Mouse (Mus musculus) mature B cell (primary cell): ENCODE results near the gene Por.

Experiments used
- in situ Hi-C: fragments of 300-500 bp; cut with MboI; formaldehyde crosslinking; loops from 2 replicates; pipeline ENCODE4 v1.14.3; 2019

Por gene

DNA sequence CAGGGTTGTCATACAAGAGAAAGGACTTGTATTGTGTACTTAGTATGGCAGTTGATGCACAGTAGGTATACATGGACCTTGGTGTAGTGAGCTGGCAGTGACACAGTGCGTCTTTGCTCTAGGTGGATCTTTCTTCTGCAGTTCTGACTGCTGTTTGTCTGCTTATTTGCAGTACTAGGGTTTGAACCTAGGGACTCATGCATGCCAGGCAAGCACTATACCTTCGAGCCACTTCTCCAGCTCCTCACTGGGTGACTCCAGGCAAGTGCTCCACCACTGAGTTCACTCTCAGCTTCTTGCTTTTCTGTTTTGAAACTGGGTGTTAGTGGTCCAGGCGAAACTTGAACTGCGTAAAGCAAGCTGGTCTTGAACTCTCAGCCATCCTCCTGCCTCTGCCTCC lies 31.8 kb downstream of the Por start:
- in situ Hi-C loops, result no loop called here

- in situ Hi-C loops, result no loop called here
These were observed 32.4 kb downstream of the Por start for GRCm38 (mm10) chr5:135702190-135702589.

DNA sequence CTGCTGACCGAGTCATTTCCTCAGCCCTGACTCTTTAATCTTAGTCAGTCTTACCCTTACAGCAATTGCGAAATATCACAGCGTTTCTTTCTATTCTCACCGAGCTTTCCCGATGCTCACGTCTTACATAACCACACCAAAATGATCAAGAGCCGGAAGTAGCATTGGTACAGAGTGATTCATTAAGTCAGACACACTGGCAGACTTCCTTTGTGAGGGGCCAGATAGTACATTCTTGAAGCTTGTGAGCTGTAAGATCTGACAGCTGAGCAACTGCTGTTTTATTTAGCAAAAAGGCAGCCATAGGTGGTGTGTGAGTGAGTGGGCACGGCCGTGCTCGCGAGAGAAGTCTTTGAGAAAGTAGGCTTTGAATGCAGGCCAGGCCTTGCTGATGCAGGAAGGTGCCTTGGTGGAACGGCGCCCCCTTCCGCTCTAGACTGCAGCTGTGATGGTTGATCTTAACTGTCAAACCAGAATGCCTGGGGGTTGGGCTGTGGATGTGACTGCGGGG lies 32.9 kb downstream of the Por start:
- in situ Hi-C loops, result no loop called here

GRCm38 (mm10) chr5:135703431-135703830 lies 33.6 kb downstream of the Por start:
- in situ Hi-C loops, result no loop called here

GRCm38 (mm10) chr5:135705383-135705782 lies 35.5 kb downstream of the Por start:
- in situ Hi-C loops, result no loop called here

DNA sequence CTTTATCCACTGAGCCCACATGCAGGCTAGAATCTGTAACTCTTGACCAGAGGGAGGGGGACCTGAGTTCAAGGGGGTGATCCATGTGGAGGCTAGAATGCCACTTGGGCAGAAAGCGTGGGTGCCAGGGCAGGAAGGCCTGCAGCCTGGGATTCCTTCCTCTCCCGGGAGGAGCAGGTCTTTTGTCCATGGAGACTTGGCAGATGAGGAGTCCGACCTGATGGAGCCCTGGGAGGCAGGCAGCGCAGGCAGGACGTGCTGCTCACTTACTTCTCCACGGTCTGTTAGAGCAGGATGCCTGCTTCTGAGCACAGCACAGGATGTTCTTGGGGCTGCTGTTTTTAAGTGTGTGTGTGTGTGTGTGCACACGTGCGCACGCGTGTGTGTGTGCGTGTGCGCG lies 37.2 kb downstream of the Por start:
- in situ Hi-C loops, result no loop called here

- in situ Hi-C loops, result no loop called here
These were observed 38.0 kb downstream of the Por start for GRCm38 (mm10) chr5:135707855-135708254.

- in situ Hi-C loops, result no loop called here
These were observed 39.9 kb downstream of the Por start for GRCm38 (mm10) chr5:135709716-135710115.

DNA sequence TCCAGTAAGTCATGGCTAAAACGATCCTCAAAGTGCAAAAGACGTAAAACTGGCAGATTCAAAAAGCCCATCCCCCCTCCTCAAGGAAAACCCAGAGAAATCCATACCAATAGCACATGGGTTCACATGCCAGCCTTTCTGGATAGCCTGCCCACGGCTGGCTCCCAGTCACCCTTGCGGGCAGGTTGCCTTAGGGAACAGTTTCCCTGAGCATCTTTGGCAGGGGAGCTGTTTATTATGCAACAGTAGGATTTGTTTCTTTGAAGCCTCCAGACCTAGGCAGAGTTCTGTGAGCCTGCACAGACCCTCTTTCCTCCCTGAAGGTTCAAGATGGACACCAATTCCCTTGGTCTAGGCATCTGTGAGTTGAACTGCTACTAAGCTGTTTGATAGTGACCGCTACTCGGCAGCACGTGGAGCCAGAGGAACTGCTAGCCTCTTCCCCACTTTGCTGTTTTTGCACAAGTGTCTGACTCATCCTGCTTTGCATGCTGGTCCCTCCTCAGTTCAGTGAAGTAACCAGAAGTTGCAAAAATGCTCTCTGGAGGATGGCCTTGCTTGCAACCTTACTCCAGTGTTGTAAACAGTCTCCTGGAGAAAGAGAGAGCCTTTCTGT lies 40.9 kb downstream of the Por start:
- in situ Hi-C loops, result no loop called here

DNA sequence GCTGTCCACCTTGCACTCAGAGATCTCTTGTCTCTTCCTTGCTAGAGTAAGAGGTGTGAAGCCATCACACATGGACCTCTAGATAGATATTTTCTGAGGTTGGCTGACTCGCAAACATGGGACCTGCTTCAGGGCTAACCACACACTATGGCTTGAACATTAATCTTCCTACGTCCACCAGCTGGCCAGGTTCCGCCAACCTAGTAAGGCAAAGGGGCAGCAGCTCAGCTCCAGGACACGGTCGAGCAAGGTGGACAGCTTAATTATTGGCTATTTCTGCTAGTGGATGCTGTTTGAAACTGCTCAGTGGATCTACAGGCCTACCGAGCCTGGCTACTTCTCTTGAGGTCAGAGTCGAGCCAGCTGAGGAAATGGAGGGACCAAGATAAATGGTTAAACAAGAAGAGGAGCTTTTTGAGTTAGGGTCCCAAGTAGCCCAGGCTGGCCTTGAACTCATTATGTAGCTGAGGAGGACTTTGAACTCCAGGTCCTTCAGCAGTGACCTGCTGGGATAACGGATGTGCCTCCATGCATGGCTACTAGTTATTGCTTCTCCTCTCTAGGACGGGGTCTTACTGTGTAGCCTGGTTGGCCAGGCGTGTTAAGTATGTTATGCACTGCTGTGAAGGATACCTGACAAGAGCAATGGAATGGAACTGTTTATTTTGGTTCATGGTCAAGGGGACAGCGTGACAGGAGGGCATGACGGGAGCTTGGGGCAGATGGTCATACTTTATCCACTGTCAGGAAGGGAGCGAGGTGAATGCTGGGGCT lies 41.9 kb downstream of the Por start:
- in situ Hi-C loops, result no loop called here

DNA sequence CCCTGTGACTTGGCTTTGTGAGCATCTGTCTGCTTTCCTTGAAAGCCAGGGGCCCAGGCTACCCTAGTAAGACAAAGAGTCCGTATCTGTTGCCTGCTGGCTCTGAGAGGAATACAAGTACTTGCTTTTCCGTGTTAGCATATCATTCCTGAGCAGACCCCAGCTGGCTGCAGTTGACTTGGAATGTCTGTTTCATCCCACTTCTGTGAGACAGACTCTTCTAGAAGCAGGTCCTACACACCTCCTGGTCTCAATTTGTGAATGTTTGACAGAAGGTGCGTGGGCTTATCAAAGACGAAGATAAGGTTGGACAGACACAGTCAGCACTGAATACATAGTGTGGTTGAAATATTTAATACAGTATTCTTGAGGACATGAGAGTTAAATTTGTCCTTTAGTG lies 43.0 kb downstream of the Por start:
- in situ Hi-C loops, result no loop called here

DNA sequence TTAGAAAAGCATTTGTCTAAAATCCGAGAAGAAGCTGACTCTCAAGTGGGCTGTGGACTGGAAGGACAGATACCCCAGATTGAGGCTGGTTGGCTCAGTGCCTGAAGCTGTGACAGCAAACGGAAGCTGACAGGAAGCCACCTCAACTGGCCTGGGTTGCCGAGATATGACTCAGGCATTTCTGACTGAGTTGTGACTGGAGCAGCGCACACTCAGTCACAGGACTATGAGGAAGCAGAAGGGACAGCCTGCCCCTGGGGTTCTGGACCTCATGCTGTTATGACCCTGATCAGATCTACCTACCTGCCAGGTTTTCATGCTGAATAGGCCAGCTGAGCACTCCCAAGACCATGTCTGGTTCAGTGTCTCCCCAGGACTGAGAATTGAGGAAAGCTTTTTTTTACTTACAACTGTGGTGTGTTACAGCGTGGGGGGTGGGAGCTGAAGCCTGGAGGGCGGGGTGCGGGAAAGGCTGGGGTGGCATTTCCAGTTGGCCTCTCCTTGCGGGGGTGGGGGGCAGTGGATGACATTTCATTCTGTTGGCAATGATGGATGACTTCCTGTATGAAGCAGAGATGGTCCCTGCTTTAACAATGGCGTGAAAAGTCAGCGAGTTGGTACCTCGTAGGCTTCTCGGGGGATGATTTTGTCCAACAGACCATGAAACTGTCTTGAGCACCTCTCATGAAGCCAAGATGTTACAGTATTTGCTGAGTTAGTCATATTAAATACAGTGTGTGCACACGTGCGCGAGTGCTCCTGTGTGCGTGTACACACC lies 43.8 kb downstream of the Por start:
- in situ Hi-C loops, result no loop called here

DNA sequence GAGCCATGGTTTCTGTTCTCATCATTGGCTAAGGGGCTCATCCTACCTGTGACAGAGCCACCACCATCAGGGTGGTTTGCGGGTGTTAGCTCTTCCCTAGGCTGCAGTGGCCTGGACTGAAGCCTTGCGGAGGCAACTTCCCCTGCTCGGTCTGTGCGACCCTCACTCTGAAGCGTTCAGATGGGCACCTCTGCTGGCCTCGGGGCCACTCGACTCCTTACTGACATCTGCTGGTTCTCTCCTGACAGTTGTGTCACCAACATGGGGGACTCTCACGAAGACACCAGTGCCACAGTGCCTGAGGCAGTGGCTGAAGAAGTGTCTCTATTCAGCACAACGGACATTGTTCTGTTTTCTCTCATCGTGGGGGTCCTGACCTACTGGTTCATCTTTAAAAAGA lies 45.8 kb downstream of the Por start:
- in situ Hi-C loops, result no loop called here

- in situ Hi-C loops, result no loop called here
These were observed 49.8 kb downstream of the Por start for GRCm38 (mm10) chr5:135719586-135720120.

GRCm38 (mm10) chr5:135720121-135720520 lies 50.3 kb downstream of the Por start:
- in situ Hi-C loops, result no loop called here

DNA sequence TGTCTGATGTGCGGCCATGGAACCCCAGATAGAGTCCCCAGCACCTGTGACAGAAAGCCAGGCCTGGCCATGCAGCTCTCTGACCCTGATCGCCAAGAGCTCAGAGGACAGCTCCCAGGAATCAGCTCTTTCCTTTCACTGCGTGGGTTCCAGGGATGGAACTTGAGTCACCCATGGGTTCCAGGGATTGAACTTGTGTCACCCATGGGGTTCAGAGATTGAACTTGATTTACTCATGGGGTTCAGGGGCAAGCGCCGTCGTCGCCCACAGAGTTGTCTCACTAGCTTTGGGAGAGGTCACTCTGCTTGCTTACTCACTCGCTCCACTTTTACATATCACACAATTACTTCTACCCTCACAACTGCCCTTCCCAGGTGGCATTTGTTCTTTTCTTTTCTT lies 51.2 kb downstream of the Por start:
- in situ Hi-C loops, result no loop called here

- in situ Hi-C loops, result no loop called here
These were observed 52.3 kb downstream of the Por start for GRCm38 (mm10) chr5:135722121-135722520.

- in situ Hi-C loops, result no loop called here
These were observed 53.4 kb downstream of the Por start for GRCm38 (mm10) chr5:135723165-135723751.

GRCm38 (mm10) chr5:135724536-135725322 lies 54.9 kb downstream of the Por start:
- in situ Hi-C loops, result no loop called here

GRCm38 (mm10) chr5:135725391-135725841 lies 55.6 kb downstream of the Por start:
- in situ Hi-C loops, result no loop called here

- in situ Hi-C loops, result no loop called here
These were observed 56.2 kb downstream of the Por start for GRCm38 (mm10) chr5:135725991-135726390.
